Mouse (Mus musculus) CH12.LX (cell line): Measurements from ENCODE around the gene Lsm2.

Experiments used
- CHD1 ChIP-seq: IDR thresholded peaks from 2 replicates; pipeline ENCODE4 v1.6.1; 2012; ENCODE audit warnings: low read depth, low read length, improper control_type of control experiment, inconsistent platforms
- CTCF ChIP-seq, 2 experiments: IDR thresholded peaks in 1 of 2; conservative IDR thresholded peaks in 1 of 2; 2 replicates each; pipeline ENCODE4 v1.5.1; 2011 to 2012; ENCODE audit warnings: low read depth in 2 of 2, low read length in 2 of 2, improper control_type of control experiment in 1 of 2, inconsistent platforms in 1 of 2, mild to moderate bottlenecking in 1 of 2, moderate library complexity in 1 of 2
- E2F4 ChIP-seq: IDR thresholded peaks from 2 replicates; pipeline ENCODE4 v1.6.1; 2011; ENCODE audit warnings: low read depth, low read length, improper control_type of control experiment; ENCODE audit not compliant: insufficient replicate concordance
- ETS1 ChIP-seq: conservative IDR thresholded peaks from 2 replicates; pipeline ENCODE4 v1.6.1; 2012; ENCODE audit warnings: low read depth, mild to moderate bottlenecking, inconsistent platforms, low read length, improper control_type of control experiment, moderate library complexity
- MYC ChIP-seq: IDR thresholded peaks from 2 replicates; pipeline ENCODE4 v1.6.1; 2011; ENCODE audit warnings: low read depth, mild to moderate bottlenecking, improper control_type of control experiment, low read length
- POLR2A ChIP-seq: IDR thresholded peaks from 2 replicates; pipeline ENCODE4 v1.6.1; 2011; ENCODE audit warnings: low read depth, mild to moderate bottlenecking, improper control_type of control experiment, low read length
- SMC3 ChIP-seq: IDR thresholded peaks from 2 replicates; pipeline ENCODE4 v1.6.1; 2011; ENCODE audit warnings: low read depth, low read length, improper control_type of control experiment
- USF2 ChIP-seq: conservative IDR thresholded peaks from 2 replicates; pipeline ENCODE4 v1.6.1; 2011; ENCODE audit warnings: low read depth, low read length, improper control_type of control experiment

DNA sequence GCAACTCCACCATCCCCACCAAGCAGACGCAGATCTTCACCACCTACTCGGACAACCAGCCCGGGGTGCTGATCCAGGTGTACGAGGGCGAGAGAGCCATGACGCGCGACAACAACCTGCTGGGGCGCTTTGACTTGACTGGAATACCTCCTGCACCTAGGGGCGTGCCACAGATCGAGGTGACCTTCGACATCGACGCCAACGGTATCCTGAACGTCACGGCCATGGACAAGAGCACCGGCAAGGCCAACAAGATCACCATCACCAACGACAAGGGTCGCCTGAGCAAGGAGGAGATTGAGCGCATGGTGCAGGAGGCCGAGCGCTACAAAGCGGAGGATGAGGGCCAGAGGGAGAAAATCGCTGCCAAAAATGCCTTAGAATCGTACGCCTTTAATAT, 3.4 kb upstream of the Lsm2 start:
- TF ChIP-seq E2F4 (no peak), CTCF (conservative IDR thresholded peaks at IDR 0.05 in 1 of 2, IDR thresholded peaks at IDR 0.05 in 1 of 2; ENCODE audit: low read depth in 2 of 2, low read length in 2 of 2) (no peak), USF2 (no peak), MYC (no peak), POLR2A (no peak), ETS1 (no peak), SMC3 (no peak), CHD1 (no peak)
